Mouse (Mus musculus) testis, postnatal 10 days (tissue): Measurements from ENCODE around the gene Ski.
"Not testable (repeated sequence)": the region's sequence is repeated elsewhere in the genome, so short reads cannot be mapped to it uniquely, and the experiment has no call there.

Experiments
- DNase-seq: peaks from one replicate; pipeline ENCODE4 v3.0.0; 2021; ENCODE audit warnings: low spot score

Gene Ski

DNA sequence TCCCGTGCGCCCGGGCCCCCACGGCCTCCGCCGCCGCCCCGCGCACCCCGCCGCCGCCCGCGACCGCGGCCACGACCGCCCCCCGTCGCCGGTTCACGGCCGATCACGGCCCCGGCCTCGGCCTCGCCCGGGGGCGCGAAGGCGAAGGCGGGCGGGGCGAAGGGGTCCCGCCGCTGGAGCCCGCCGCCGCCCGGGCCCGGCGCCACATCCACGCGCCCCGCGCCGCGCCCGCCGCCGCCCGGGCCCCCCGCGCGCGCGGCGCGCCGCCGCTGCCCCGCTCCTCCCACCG is at the start of gene Ski:
TSS of gene Ski (minus strand) at position 41 of the 289 bp plus-strand sequence.
- DNase-seq, result no peak

DNA sequence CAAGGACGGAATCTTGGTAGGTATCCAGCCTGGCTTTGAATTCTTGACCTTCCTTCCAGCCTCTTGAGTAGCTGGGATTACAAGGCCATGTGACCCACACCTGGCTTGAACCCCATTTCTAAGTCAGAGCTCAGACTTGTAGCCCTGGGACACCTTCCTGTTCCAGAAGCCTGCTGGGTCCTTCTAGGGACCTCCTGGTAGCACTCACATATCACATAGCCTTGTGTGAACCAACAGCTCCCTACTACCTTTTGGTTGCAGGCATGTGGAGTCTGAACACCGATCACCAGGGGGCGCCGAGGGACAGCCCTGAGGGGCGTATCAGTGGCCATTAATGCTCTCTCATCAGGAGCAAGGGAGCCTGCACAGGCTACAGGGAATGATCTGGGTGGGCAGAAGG is 46.0 kb upstream of the Ski start:
- peak; percentile 90 for DNase-seq

DNA sequence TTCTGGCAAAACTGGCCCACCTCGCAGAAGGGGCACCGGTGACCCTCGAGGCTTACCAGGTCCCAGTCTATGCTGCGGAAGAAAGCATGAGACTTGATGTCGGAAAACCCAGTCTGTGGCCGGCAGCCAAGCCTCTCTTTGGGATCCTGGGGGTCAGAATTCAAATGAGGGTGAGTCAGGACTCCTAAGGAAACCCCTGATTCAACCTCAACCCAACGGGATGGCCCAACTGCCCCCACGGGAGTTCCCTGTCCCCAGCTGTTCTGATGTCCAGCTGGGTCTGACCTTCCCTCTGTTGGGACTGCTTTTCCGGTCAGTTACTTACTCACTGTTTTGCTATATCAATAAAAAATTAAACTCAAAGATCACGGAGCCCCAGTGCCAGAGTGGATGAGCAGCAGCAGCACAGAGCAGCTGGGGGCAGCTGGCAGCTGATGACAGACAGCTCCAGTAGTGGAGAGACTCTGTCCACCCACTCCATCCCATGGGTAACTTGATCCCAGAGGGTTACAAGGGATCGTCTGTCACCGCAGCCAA is 45.3 kb upstream of the Ski start:
- DNase-seq, result peak; percentile 63

DNA sequence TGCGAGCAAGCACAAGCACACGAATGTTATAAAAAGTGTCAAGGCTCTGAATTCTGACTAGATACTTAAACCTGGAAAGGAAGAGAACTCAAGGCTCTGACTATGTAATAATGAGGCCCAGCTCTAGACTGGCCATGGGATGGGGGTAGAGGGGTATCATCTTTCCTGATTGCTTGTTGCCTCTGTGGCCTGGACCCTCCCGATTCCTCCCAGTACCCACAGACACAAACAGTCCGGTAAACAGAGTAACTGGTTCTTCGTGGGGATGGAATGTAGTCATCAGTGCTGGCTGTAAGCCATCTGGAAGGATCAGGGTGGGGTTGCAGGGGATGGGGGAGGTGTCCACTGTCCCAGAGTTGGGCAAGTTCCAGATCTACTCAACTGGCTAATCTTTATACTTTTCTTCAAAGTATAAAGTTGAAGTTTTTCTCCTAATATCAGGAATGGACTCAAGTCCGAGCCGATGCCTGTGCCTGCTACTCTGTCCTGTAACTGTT is 44.7 kb upstream of the Ski start:
- no peak for DNase-seq

- DNase-seq, result no peak
Observed at GRCm38 (mm10) chr4:155264521-155265321, 42.3 kb upstream of the Ski start.

DNA sequence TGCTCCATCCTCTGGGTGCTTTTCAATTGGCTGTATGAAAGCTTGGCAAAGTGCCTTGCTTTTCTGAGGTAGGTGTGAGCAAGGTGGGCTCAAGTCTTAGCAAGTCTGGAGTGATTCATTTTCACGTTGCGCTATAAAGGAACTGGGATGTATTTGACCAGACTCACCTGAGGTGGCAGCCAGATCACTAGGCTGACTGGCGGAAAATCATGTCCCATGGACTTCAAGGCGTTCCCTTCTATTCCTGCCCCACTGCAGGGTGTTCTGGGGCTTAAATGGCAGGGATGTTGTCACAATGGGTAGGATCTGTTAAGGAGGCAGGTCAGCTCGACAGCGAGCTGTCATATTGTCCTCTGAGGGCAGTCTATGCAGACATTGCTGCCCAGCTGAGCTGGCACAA is 29.9 kb upstream of the Ski start:
- DNase-seq, result no peak

DNA sequence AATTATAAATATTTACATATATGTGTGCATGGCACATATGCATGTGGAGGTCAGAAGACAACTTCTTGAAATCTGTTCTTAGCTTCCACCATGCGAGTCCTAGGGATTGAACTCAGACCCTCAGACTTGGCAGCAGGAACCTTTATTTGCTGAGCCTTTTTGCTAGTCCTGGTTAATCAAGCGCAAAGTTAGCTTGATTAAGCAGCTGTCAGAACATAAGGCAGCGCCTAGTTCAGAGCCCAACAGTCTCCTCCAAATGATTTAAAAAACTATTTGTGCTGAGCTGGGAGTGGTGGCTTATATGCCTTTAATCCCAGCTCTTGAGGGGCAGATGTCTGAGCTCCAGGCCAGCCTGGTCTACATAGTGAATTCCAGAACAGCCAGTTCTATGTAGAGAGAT is 28.8 kb upstream of the Ski start:
- DNase-seq, result no peak

DNA sequence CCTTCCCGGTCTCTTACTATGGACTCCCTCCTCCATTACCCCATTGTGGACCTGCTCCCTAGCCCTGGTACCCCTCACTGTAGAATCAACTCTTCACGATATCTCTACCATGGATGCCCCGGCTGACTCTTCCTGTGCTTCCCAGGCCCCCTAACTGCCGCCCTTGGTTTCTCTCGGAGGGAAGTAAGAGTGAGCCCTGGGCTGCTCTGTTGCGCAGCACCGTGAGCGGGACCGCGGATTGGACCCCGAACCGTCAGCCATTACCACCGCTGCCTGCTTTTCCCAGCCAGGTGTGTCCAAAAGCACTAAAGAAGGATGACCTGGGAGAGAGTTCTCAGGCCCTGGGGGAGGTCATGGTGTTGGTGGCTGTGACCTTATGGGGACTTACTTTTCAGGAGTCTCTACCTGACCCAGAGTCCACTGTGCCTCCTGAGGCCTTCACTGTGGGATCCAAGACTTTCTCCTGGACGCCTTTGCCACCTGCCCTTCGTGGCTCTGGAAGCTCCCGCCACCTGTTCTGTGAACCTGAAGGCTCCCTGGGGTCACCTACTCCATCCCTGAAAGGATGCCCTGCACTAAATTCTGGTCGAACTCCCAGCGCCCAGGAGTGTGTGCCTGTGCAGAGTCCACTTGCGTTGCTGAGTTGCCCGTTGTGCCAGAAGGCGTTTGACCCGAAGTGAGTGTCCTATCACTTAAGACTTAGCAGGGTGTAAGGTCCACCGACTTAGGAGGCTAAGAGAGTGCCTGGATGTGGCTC is 28.1 kb upstream of the Ski start:
- no peak for DNase-seq

DNA sequence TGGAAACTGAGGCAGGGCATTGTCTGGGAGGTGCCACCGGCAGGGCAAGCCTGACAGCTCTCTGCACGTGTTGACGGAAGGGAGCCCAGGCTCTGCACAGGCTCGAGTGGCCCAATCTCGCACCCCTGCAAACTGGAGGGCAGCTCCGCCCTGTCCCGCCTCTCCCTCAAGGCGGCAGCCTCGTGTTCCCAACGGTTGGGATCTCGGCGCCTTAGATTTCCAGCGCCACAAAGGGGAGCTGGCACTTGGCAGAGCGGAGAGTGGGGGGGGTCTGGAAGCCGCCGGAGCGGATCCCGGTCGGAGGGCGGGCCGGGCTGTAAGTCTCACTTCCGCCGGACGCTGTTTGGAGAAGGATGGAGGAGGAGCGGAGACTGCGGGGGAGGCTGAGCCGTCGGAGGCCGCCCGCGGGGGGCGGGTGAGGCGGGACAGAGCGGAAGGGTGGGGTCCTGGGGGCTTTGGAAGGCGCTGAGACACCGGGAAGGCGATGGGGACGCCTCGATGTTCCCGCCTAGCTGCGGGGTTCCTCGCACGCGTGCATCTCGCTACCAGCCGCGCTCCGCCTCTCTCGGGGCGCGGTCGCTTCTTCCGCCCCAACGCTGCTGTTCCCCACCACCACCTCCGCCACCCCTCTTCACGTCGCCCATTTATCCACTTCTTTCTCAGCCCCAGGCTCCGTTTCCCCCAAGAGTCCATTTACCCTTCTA is 27.4 kb upstream of the Ski start, which contains the start of gene Faap20:
TSS of gene Faap20 (plus strand) at position 155 of the 704 bp plus-strand sequence.
- peak; percentile 91 for DNase-seq

DNA sequence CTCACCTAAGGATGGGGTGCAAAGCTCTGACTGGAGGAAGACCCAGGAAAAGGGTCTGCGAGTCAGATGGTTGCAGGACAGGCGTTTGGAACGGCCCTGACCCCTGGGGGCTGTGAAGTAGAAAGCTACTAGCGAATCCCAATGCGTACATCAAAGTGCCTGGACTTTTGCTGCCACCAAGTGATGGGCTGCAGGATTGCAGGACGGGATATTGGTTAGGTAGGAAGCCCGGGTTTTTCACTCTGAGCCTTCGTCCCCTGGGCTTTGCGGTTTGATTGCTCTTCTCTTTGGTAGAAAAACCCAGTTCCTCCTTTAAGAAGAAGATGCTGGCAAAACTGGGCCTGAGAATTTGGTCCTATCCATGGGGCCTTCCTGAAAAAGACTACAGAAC is 26.9 kb upstream of the Ski start:
- peak; percentile 94 for DNase-seq

DNA sequence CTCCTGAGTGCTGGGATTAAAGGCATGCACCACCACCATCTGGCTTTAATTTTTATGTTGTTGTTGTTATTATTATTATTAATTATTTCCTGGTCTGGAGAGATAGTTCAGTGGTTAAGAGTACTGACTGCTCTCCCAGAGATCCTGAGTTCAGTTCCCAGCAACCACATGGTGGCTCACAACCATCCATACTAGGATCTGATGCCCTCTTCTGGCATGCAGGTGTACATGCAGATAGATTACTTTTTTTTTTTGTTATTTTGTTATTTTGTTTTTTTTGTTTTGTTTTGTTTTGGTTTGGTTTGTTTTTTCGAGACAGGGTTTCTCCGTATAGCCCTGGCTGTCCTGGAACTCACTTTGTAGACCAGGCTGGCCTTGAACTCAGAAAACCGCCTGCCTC is 25.7 kb upstream of the Ski start:
- DNase-seq, result not testable (repeated sequence)

DNA sequence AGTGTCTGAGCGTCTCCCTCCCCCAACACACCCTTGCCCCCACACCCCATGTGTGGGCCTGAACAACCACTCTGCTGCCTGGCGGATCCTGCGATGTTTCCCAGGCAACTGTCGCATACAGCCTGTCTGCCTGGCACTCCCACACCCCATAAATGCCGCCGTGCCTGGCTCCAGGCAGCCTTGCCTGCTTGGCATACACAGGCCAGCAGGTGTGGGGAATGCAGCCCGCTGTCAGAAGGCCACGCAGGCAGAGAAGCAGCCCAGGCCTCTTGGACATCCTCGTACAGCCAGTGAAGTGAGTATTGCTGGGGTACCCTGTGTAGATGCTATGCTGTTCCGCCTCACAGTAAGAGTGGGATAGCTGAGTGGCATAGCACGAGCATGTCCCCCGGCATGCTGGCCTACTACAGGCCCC is 24.3 kb upstream of the Ski start:
- DNase-seq, result no peak

- DNase-seq, result no peak
Observed at GRCm38 (mm10) chr4:155245770-155246492, 23.5 kb upstream of the Ski start.

GRCm38 (mm10) chr4:155243233-155243632 is 20.8 kb upstream of the Ski start:
- no peak for DNase-seq

- no peak for DNase-seq
Observed at GRCm38 (mm10) chr4:155242292-155242691, 19.9 kb upstream of the Ski start.

GRCm38 (mm10) chr4:155241789-155242188 is 19.4 kb upstream of the Ski start:
- no peak for DNase-seq

DNA sequence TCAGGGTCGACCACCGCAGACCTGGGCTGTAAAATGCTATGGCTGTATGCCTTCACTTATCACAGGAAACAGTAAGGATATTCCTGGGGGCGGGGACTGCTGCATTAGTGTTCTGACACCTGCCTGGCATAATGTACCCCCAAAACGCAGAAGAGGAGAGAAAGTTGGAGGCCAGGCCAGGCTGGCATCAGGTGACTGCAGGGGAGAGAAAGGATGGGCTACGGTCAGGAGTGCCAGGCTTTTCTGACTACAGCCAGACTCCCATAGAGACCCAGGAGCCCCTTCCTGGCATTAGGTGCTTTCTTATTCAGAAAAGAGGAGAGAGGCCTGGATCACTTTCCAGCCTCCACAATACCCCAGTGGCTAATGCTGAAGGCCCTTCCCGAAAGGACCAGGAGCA is 17.1 kb upstream of the Ski start:
- DNase-seq, result no peak

DNA sequence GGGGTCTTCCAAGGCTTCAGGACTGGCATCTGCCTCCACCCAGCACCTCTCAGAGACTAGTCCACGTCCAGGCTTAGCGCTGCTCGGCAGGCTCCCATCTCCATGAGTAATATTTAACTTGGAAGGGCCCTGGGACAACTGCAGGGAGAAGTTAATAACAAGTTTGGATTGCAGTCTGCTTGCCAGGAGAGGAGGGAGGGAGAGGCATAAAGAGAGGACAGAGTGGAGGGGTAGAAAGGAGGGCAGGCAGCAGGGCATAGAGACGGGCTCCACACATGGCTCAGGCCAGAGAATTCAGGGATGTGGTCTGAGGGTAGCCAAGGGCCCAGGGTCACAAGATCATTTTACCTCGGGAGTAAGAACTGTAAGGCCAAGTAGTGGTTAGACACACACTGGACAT is 15.9 kb upstream of the Ski start:
- DNase-seq, result no peak

GRCm38 (mm10) chr4:155236737-155237385 is 14.5 kb upstream of the Ski start:
- no peak for DNase-seq

- DNase-seq, result peak; percentile 88
Observed at GRCm38 (mm10) chr4:155235311-155236119, 13.1 kb upstream of the Ski start.
